Mouse (Mus musculus) lung, adult 2 months (tissue): ENCODE measurements around the gene Psg22.
"Not testable (repeated sequence)": the region's sequence is repeated elsewhere in the genome, so short reads cannot be mapped to it uniquely, and the experiment has no call there.

Experiments
- CTCF ChIP-seq: fragments of 200-500 bp; IDR thresholded peaks from 2 replicates; pipeline ENCODE4 v1.5.1; 2011; ENCODE audit warnings: mild to moderate bottlenecking, low read length, control low read depth; ENCODE audit not compliant: insufficient read depth
- POLR2A ChIP-seq: fragments of 200-500 bp; IDR thresholded peaks from 2 replicates; pipeline ENCODE4 v1.6.1; 2011; ENCODE audit warnings: low read depth, mild to moderate bottlenecking, control low read depth, low read length, borderline replicate concordance; ENCODE audit errors: extremely low read depth

- not testable (repeated sequence) for TF ChIP-seq POLR2A, CTCF
Measured at GRCm38 (mm10) chr7:18725931-18726330, 8.0 kb downstream of the Psg22 start.
